Mouse (Mus musculus) brain, embryonic 14.5 days (tissue): ENCODE data around the gene Aif1.

Experiments
- CTCF ChIP-seq: fragments of 200-500 bp; IDR thresholded peaks from 2 replicates; pipeline ENCODE4 v1.5.1; 2012; ENCODE audit warnings: inconsistent platforms, mild to moderate bottlenecking, moderate library complexity, borderline replicate concordance; ENCODE audit not compliant: insufficient read depth, insufficient read length; ENCODE audit errors: extremely low read depth
- POLR2A ChIP-seq: fragments of 200-500 bp; IDR thresholded peaks from 2 replicates; pipeline ENCODE4 v1.6.1; 2012; ENCODE audit warnings: mild to moderate bottlenecking, inconsistent platforms, borderline replicate concordance; ENCODE audit not compliant: poor library complexity, insufficient read depth, insufficient read length, severe bottlenecking; ENCODE audit errors: extremely low read depth

GRCm38 (mm10) chr17:35147348-35147747 is 28.5 kb downstream of the Aif1 start:
- TF ChIP-seq POLR2A: no peak
- TF ChIP-seq CTCF: no peak
